15 mouse cellular contexts compared by ENCODE assay signal in genomic region chrX:104015048-104015447, GRCm38 (mm10).
"Had no signal": no experiment of that assay in that cellular context is flagged by ENCODE, and none has a peak within 500 bp of the region (broad histone marks: within the 10 kb centered on the region; RNA-seq: fewer than 3 reads in every experiment).

No protein-coding gene starts in this region.

- H3K4me1 ChIP-seq: limb, embryonic 10.5 days; liver, embryonic 15.5 days; midbrain, embryonic 15.5 days; neural tube, embryonic 13.5 days had no signal

- DNase-seq: kidney, adult 8-10 months; kidney, postnatal 36 days; layer of hippocampus, adult 9-11 months; right cerebral cortex, postnatal 14 days; thymus, adult 2 months; thymus, postnatal 36 days had no signal

- H3K9ac ChIP-seq: liver, embryonic 15.5 days; midbrain, embryonic 15.5 days; neural tube, embryonic 13.5 days had no signal

- H3K4me3 ChIP-seq: limb, embryonic 10.5 days; liver, embryonic 15.5 days; megakaryocyte, embryonic 14.5 days; midbrain, embryonic 15.5 days; neural tube, embryonic 13.5 days had no signal

- ATAC-seq: intestine, embryonic 16.5 days; midbrain, embryonic 15.5 days had no signal

- H3K9me3 ChIP-seq: limb, embryonic 10.5 days; liver, embryonic 15.5 days; midbrain, embryonic 15.5 days; neural tube, embryonic 13.5 days had no signal

- H3K4me2 ChIP-seq: liver, embryonic 11.5 days; liver, embryonic 15.5 days; midbrain, embryonic 11.5 days; midbrain, embryonic 15.5 days; neural tube, embryonic 13.5 days had no signal

- H3K36me3 ChIP-seq: limb, embryonic 10.5 days; liver, embryonic 15.5 days; midbrain, embryonic 15.5 days; neural tube, embryonic 13.5 days had no signal

- H3K27ac ChIP-seq: limb, embryonic 10.5 days; liver, embryonic 15.5 days; macrophage; midbrain, embryonic 15.5 days; neural tube, embryonic 13.5 days had no signal
